Mouse (Mus musculus): Measurements from ENCODE around the gene Arhgap6.

DNA sequence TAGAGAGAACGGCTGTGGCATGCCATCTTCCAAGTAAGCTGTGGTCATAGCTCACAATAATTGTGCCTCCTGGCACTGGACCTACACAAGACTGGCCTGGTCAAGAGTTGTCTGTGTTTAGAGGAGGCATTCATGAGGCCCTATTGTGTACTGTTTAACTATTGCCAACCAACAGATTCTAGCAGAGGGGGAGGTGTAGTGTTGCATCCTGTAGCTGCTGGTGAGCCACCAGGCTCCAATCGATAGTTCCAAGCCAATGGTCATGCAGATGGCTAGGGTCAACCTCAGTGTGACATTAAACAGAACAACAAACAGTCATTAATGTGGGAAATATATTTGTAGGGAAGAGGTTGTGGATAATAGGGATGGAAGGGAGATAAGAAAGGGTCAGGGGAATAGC is 280.1 kb downstream of the Arhgap6 start:
- TF ChIP-seq FLI1 (IDR thresholded peaks at IDR 0.05; ENCODE audit: low read length) (no peak), GATA1 (IDR thresholded peaks at IDR 0.05; ENCODE audit: borderline replicate concordance, low read length) (no peak)
